Mouse (Mus musculus): ENCODE measurements around the gene Ifi203.
"Not testable (repeated sequence)": the region's sequence is repeated elsewhere in the genome, so short reads cannot be mapped to it uniquely, and the experiment has no call there.

DNA sequence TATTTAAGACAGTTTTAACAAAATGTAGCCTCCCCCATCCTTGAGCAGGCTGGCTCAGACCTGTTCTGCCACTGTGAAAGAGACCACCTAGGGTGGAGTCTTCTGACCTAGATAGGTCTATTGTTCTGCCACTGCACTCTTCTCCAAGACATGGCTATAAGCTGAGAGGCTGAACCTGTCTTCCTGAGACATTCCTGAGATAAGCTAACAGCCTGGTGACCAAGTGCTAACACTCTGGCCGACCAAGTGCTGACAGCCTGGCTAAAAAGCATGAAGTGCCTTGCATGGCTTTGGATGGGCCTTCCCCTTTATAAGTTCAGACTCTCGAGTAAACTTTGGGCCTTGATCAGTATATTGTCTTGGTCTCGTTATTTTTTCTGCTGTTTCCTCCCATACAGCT is 38.6 kb upstream of the Ifi203 start:
- not testable (repeated sequence) for TF ChIP-seq POLR2A (IDR thresholded peaks at IDR 0.05; ENCODE audit: low read depth, low read length); CTCF (IDR thresholded peaks at IDR 0.05; ENCODE audit: extremely low read depth, insufficient read length, insufficient replicate concordance, low read depth, low read length)

Data from small intestine, adult 2 months (tissue).